Mouse (Mus musculus): ENCODE data around the gene Psmg4.

- no peak for TF ChIP-seq ZMIZ1 (IDR thresholded peaks at IDR 0.05; ENCODE audit: low read depth, low read length)
- peak; percentile 59 to 76 (median 59) for TF ChIP-seq CTCF (IDR thresholded peaks at IDR 0.05 in 2 of 3, conservative IDR thresholded peaks at IDR 0.05 in 1 of 3; ENCODE audit: control insufficient read depth in 1 of 3, insufficient read depth in 1 of 3, low read depth in 2 of 3, low read length in 3 of 3, poor library complexity in 1 of 3, severe bottlenecking in 1 of 3)
- TF ChIP-seq EP300 (IDR thresholded peaks at IDR 0.05; ENCODE audit: low read depth in 1 of 2, low read length in 2 of 2) = no peak
- no peak for TF ChIP-seq POLR2A (IDR thresholded peaks at IDR 0.05; ENCODE audit: control insufficient read depth in 1 of 2, insufficient read depth in 1 of 2, low read depth in 1 of 2, low read length in 2 of 2, poor library complexity in 1 of 2)
- no peak for TF ChIP-seq TCF12 (IDR thresholded peaks at IDR 0.05; ENCODE audit: low read depth, low read length)
Observed at GRCm38 (mm10) chr13:34154931-34155272, 7.9 kb upstream of the Psmg4 start.

Data from MEL (cell line).